Mouse (Mus musculus) hindbrain, embryonic 12.5 days (tissue): ENCODE results near the gene Rexo5. TPM values are rescaled to one million over a fixed set of nuclear protein-coding genes. Genes with fewer than 3 reads are reported as not detected.

ENCODE experiments used
- ATAC-seq: fragments of 200-750 bp; cut with Nextera tagmentation; 2 replicates; pipeline ENCODE4 v1.8.0; 2017; ENCODE audit warnings: moderate TSS enrichment; ENCODE audit not compliant: low FRiP score
- H3K27ac ChIP-seq: fragments of 300-500 bp; sonication (generic); 2 replicates; pipeline ENCODE4 v1.5.1; 2016; ENCODE audit warnings: mild to moderate bottlenecking
- H3K27me3 ChIP-seq: fragments of 300-500 bp; sonication (generic); 2 replicates; pipeline ENCODE4 v1.6.1; 2016; ENCODE audit warnings: mild to moderate bottlenecking
- H3K36me3 ChIP-seq: fragments of 300-500 bp; sonication (generic); 2 replicates; pipeline ENCODE4 v1.6.1; 2016; ENCODE audit warnings: mild to moderate bottlenecking
- H3K4me1 ChIP-seq: fragments of 300-500 bp; sonication (generic); 2 replicates; pipeline ENCODE4 v1.6.1; 2016
- H3K4me2 ChIP-seq: fragments of 300-500 bp; sonication (generic); replicated peaks from 2 replicates; pipeline ENCODE4 v1.6.1; 2016; ENCODE audit warnings: mild to moderate bottlenecking
- H3K4me3 ChIP-seq: fragments of 300-500 bp; sonication (generic); 2 replicates; pipeline ENCODE4 v1.5.1; 2016; ENCODE audit warnings: mild to moderate bottlenecking
- H3K9ac ChIP-seq: fragments of 300-500 bp; sonication (generic); 2 replicates; pipeline ENCODE4 v1.6.1; 2016; ENCODE audit warnings: mild to moderate bottlenecking, moderate library complexity
- H3K9me3 ChIP-seq: fragments of 300-500 bp; sonication (generic); replicated peaks from 2 replicates; pipeline ENCODE4 v1.6.1; 2016; ENCODE audit warnings: mild to moderate bottlenecking
- WGBS: fragments of 180-500 bp; shearing (Covaris S2); methylation state at CpG from one replicate; pipeline ENCODE4 v1.1.7; 2016; 5-methylcytosine and 5-hydroxymethylcytosine counted together
- polyA plus RNA-seq: library from polyadenylated mRNA; unstranded; fragments of >200 nt; fragmentation: Nextera tagmentation; extraction: Ambion mirVana; gene quantifications from 2 replicates; pipeline ENCODE4 v1.2.1, GENCODE M21; 2016

The Rexo5 gene
- polyA plus RNA-seq: 20.4 and 22.8 TPM in 2 replicates

DNA sequence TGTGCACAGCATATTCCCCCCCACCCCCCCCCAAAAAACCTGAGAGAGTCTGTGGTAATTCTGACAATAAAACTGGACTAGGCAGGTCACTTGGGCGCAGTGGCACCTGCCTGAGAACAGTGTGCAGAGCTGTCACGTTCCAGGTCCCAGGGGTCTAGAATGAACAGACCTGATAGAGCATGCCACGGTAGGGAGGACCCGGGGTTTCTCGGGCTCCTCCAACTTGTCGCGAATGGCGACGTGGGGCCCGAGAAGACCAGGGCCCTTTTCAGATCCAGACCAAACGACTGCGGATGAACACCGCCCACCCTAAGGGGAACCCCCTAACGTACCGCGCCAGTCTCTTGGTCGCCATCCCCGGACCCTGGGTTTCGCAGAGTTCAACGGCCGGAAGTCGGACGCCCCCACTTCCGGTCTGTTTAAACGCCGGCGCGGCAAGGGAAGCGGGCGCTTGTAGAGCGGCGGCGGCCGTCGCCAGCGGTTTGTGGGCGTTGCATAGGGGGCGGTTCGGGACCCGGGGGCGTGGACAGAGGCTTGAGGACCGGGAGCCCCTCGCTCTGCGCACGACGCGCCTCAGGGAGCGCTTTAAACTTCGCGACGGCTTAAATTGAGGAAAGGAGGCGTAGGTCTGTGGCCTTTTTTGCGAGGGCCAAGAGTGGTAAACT is at the start of gene Rexo5, which contains the start of gene Eri2:
Gene Rexo5 (plus strand): TSS at position 421 of the 665 bp plus-strand sequence.
Gene Eri2 (minus strand): TSS at position 473 of the 665 bp plus-strand sequence.
- Histone ChIP-seq H3K27me3 (no peaks in the 10 kb centered on the region), H3K9me3 (no peaks in the 10 kb centered on the region), H3K9ac (peak within 1 kb of the TSS; percentile 84), H3K27ac (peak within 1 kb of the TSS; percentile 71), H3K4me2 (peak within 1 kb of the TSS; percentile 79), H3K4me1 (peaks cover 15% of the 10 kb centered on the region), H3K36me3 (peaks cover 10% of the 10 kb centered on the region), H3K4me3 (peak within 1 kb of the TSS; percentile 69)
- under 1% methylated on average over 53 of the region's 53 CpGs for WGBS
- ATAC-seq: peak; percentile 98

GRCm38 (mm10) chr7:119744321-119744720 is 49.5 kb upstream of the Rexo5 start:
- peaks cover 8% of the 10 kb centered on the region; the same call in 1 of the 2 replicates for H3K27me3 ChIP-seq
- H3K27ac ChIP-seq: no peak overlapping the region
- no peaks in the 10 kb centered on the region for H3K9me3 ChIP-seq
- no peak for ATAC-seq
- H3K4me3 ChIP-seq: peak overlapping the region; percentile 16; the same call in 1 of the 2 replicates
- WGBS: 5% methylated on average over 34 of the region's 34 CpGs
- H3K36me3 ChIP-seq: no peaks in the 10 kb centered on the region
- H3K4me1 ChIP-seq: 0 out of 2 replicates have a peak, but pooled peaks cover 4% of the 10 kb centered on the region
- no peak overlapping the region for H3K9ac ChIP-seq
- peak overlapping the region; percentile 43 for H3K4me2 ChIP-seq

DNA sequence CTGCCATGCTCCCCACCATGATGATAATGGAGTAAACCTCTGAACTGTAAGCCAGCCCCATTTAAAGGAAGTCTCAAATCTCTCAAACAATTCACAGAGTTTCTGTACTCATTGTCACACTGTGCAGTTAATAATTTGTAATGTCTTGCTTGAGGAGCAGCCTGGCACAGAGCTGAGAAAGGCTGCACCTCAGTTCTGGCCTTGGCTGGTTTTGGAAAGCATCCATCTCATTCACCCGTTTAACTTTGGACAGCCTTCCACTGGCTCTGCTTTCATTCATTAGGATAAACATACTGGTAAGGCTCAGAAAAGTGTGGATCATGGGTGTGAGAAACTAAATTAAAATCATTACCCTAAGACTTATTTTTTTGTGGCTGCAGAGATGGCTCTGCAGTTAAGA is 47.9 kb upstream of the Rexo5 start:
- no peaks in the 10 kb centered on the region for H3K9me3 ChIP-seq
- H3K9ac ChIP-seq: no peak overlapping the region
- H3K27ac ChIP-seq: no peak overlapping the region
- no peak overlapping the region for H3K4me3 ChIP-seq
- no peaks in the 10 kb centered on the region for H3K36me3 ChIP-seq
- 98% methylated on average over 1 of the region's 1 CpGs for WGBS
- no peak for ATAC-seq
- 0 out of 2 replicates have a peak, but pooled peaks cover 4% of the 10 kb centered on the region for H3K4me1 ChIP-seq
- peaks cover 8% of the 10 kb centered on the region; the same call in 1 of the 2 replicates for H3K27me3 ChIP-seq
- H3K4me2 ChIP-seq: no peak overlapping the region

GRCm38 (mm10) chr7:119748761-119749160 is 45.0 kb upstream of the Rexo5 start:
- ATAC-seq: no peak
- Histone ChIP-seq H3K4me3 (no peak overlapping the region), H3K4me1 (0 out of 2 replicates have a peak, but pooled peaks cover 4% of the 10 kb centered on the region), H3K9me3 (no peaks in the 10 kb centered on the region), H3K36me3 (no peaks in the 10 kb centered on the region), H3K27me3 (peaks cover 8% of the 10 kb centered on the region; the same call in 1 of the 2 replicates), H3K9ac (no peak overlapping the region), H3K27ac (no peak overlapping the region), H3K4me2 (no peak overlapping the region)
- WGBS: 68% methylated on average over 1 of the region's 2 CpGs

DNA sequence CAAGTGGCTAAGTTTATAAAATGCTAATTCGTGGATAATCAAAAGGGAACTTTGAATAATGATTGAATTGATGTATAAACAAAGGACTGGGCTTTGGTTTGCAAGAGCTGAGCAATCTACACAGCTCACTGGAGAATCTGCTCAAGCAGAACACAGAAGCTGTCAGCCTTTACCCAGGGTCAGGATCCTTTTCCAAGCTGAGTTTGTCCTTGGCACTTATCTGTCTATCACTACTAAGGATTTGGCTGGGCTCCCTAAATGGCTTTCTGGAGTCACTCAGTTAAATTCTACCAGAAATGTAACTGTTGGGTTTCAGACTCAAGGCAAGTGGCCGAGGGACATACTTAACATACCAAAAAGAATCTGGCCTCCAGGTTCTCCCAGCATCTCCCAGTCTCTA is 43.9 kb upstream of the Rexo5 start:
- Histone ChIP-seq H3K36me3 (no peaks in the 10 kb centered on the region), H3K4me2 (no peak overlapping the region), H3K9ac (no peak overlapping the region), H3K9me3 (no peaks in the 10 kb centered on the region), H3K4me3 (no peak overlapping the region), H3K4me1 (no peaks in the 10 kb centered on the region), H3K27me3 (no peaks in the 10 kb centered on the region), H3K27ac (no peak overlapping the region)
- no peak for ATAC-seq
- WGBS: 71% methylated on average over 2 of the region's 2 CpGs

- H3K9ac ChIP-seq: no peak overlapping the region
- no peaks in the 10 kb centered on the region for H3K27me3 ChIP-seq
- H3K9me3 ChIP-seq: no peaks in the 10 kb centered on the region
- H3K4me2 ChIP-seq: no peak overlapping the region
- no peak for ATAC-seq
- WGBS: 92% methylated on average over 1 of the region's 1 CpGs
- no peaks in the 10 kb centered on the region for H3K36me3 ChIP-seq
- no peak overlapping the region for H3K27ac ChIP-seq
- no peaks in the 10 kb centered on the region for H3K4me1 ChIP-seq
- no peak overlapping the region for H3K4me3 ChIP-seq
These were observed 40.1 kb upstream of the Rexo5 start for GRCm38 (mm10) chr7:119753696-119754095.

GRCm38 (mm10) chr7:119760527-119760951 is 33.3 kb upstream of the Rexo5 start, which contains the start of gene Acsm3:
Gene Acsm3, plus strand, starts transcription at chr7:119760923.
- 83% methylated on average over 11 of the region's 11 CpGs for WGBS
- Histone ChIP-seq H3K4me2 (no peak within 1 kb of the TSS), H3K27me3 (no peaks in the 10 kb centered on the region), H3K9ac (no peak within 1 kb of the TSS), H3K27ac (no peak within 1 kb of the TSS), H3K4me1 (no peaks in the 10 kb centered on the region), H3K36me3 (no peaks in the 10 kb centered on the region), H3K9me3 (no peaks in the 10 kb centered on the region), H3K4me3 (no peak within 1 kb of the TSS)
- ATAC-seq: no peak

- ATAC-seq: no peak
These were observed 31.6 kb upstream of the Rexo5 start for GRCm38 (mm10) chr7:119762166-119762697.

DNA sequence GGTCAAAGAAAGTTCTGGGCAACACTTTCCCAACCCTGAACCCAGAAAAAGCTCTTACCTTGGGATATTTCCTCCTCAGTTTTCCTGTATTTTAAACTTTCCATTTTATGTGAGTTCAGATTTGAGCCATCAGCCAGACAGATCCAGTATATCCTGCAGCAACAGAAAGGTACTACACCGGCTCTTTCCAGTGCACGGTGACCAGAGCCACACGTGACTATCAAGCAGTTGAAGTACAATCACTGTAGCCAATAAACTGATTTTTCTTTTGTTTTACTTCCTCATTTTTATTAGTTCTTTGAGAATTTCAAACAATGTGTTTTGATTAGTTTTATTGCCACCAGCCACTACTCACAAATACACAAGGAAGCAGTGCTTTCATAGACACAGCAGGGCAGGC is 29.4 kb upstream of the Rexo5 start:
- Histone ChIP-seq H3K9me3 (no peaks in the 10 kb centered on the region), H3K4me1 (no peaks in the 10 kb centered on the region), H3K36me3 (no peaks in the 10 kb centered on the region), H3K4me3 (no peak overlapping the region), H3K9ac (no peak overlapping the region), H3K27ac (no peak overlapping the region), H3K4me2 (no peak overlapping the region), H3K27me3 (no peaks in the 10 kb centered on the region)
- ATAC-seq: no peak
- 93% methylated on average over 3 of the region's 3 CpGs for WGBS

More at GRCm38 (mm10) chr7:119762166-119762697, 31.6 kb upstream of the Rexo5 start:
- H3K4me2 ChIP-seq: no peak overlapping the region
- no peak overlapping the region for H3K4me3 ChIP-seq
- no peaks in the 10 kb centered on the region for H3K4me1 ChIP-seq
- H3K27ac ChIP-seq: no peak overlapping the region
- no peaks in the 10 kb centered on the region for H3K36me3 ChIP-seq
- WGBS: 77% methylated on average over 4 of the region's 4 CpGs
- H3K9ac ChIP-seq: no peak overlapping the region
- no peaks in the 10 kb centered on the region for H3K27me3 ChIP-seq
- no peaks in the 10 kb centered on the region for H3K9me3 ChIP-seq

DNA sequence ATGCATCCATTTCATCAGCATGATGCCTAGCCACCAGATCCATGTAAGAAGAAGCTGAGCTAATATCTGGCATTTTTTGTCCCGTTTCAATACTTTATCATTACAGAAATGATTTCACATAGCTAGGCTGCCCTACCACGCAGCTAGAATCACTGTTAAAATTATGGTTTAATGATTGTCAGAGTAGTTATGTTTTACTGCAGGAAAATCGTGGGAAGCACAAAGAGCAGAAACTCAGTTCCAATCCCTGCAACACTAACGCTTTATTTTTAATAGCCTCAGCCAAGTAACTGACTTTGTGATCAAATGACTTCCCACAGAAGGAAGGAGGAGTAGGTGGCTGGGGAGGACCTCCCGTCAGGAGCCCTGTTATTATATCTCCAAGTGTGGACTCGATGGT is 26.8 kb upstream of the Rexo5 start:
- no peak overlapping the region for H3K4me2 ChIP-seq
- H3K9me3 ChIP-seq: no peaks in the 10 kb centered on the region
- 90% methylated on average over 6 of the region's 6 CpGs for WGBS
- H3K36me3 ChIP-seq: no peaks in the 10 kb centered on the region
- H3K4me3 ChIP-seq: no peak overlapping the region
- no peaks in the 10 kb centered on the region for H3K4me1 ChIP-seq
- no peak overlapping the region for H3K27ac ChIP-seq
- H3K9ac ChIP-seq: no peak overlapping the region
- no peak for ATAC-seq
- no peaks in the 10 kb centered on the region for H3K27me3 ChIP-seq

GRCm38 (mm10) chr7:119769895-119770294 is 23.9 kb upstream of the Rexo5 start:
- Histone ChIP-seq H3K4me3 (no peak overlapping the region), H3K4me2 (no peak overlapping the region), H3K9me3 (no peaks in the 10 kb centered on the region), H3K27me3 (no peaks in the 10 kb centered on the region), H3K9ac (no peak overlapping the region), H3K4me1 (no peaks in the 10 kb centered on the region), H3K36me3 (no peaks in the 10 kb centered on the region), H3K27ac (no peak overlapping the region)
- ATAC-seq: no peak
- whole genome bisulfite sequencing: 94% methylated on average over 8 of the region's 8 CpGs

- 98% methylated on average over 2 of the region's 2 CpGs for WGBS
- Histone ChIP-seq H3K4me2 (no peak overlapping the region), H3K4me1 (no peaks in the 10 kb centered on the region), H3K4me3 (no peak overlapping the region), H3K27me3 (no peaks in the 10 kb centered on the region), H3K9me3 (no peaks in the 10 kb centered on the region), H3K36me3 (peaks cover 37% of the 10 kb centered on the region), H3K27ac (no peak overlapping the region), H3K9ac (no peak overlapping the region)
- no peak for ATAC-seq
These were observed 10.4 kb upstream of the Rexo5 start for GRCm38 (mm10) chr7:119783453-119783852.
